Mouse (Mus musculus) forebrain, postnatal 0 days (tissue): ENCODE results near the gene Tcf25. TPM values are rescaled to one million over a fixed set of nuclear protein-coding genes. Genes with fewer than 3 reads are reported as not detected.

Experiments used
- ATAC-seq: fragments of 200-750 bp; cut with Nextera tagmentation; 2 replicates; pipeline ENCODE4 v1.8.0; 2017; ENCODE audit warnings: mild to moderate bottlenecking, moderate library complexity
- DNase-seq: peaks from one replicate; pipeline ENCODE4 v3.0.0-alpha.2; 2015
- H3K27ac ChIP-seq: fragments of 300-500 bp; sonication (generic); 2 replicates; pipeline ENCODE4 v1.5.1; 2014; ENCODE audit warnings: low read depth, mild to moderate bottlenecking, antibody characterized with exemption, low read length, moderate library complexity, mixed read lengths
- H3K27me3 ChIP-seq: fragments of 300-500 bp; sonication (generic); 2 replicates; pipeline ENCODE4 v1.6.1; 2014; ENCODE audit warnings: mild to moderate bottlenecking, low read length, mixed read lengths; ENCODE audit not compliant: insufficient read depth
- H3K36me3 ChIP-seq: fragments of 300-500 bp; sonication (generic); 2 replicates; pipeline ENCODE4 v1.6.1; 2014; ENCODE audit warnings: mild to moderate bottlenecking, moderate library complexity; ENCODE audit not compliant: insufficient read depth
- H3K4me1 ChIP-seq: fragments of 300-500 bp; sonication (generic); 2 replicates; pipeline ENCODE4 v1.6.1; 2014; ENCODE audit warnings: antibody characterized with exemption; ENCODE audit not compliant: insufficient read depth
- H3K4me2 ChIP-seq: fragments of 300-500 bp; sonication (generic); 2 replicates; pipeline ENCODE4 v1.6.1; 2014; ENCODE audit warnings: low read depth, mild to moderate bottlenecking, moderate library complexity
- H3K4me3 ChIP-seq: fragments of 300-500 bp; sonication (generic); 2 replicates; pipeline ENCODE4 v1.5.1; 2014; ENCODE audit warnings: low read depth, low read length, mixed read lengths
- H3K9ac ChIP-seq: fragments of 300-500 bp; sonication (generic); 2 replicates; pipeline ENCODE4 v1.6.1; 2014; ENCODE audit warnings: mild to moderate bottlenecking
- H3K9me3 ChIP-seq: fragments of 300-500 bp; sonication (generic); 2 replicates; pipeline ENCODE4 v1.6.1; 2016; ENCODE audit warnings: low read length
- CTCF ChIP-seq: sonication (generic); IDR thresholded peaks from 2 replicates; pipeline ENCODE4 v1.5.1; 2016; ENCODE audit warnings: antibody characterized with exemption, control low read depth, low read depth
- WGBS: fragments of 180-500 bp; shearing (Covaris S2); extraction: QIAGEN DNeasy Blood & Tissue Kit; methylation state at CpG from one replicate; pipeline ENCODE4 v1.1.7; 2014; 5-methylcytosine and 5-hydroxymethylcytosine counted together
- polyA plus RNA-seq: library from polyadenylated mRNA; unstranded; fragments of >200 nt; fragmentation: Nextera tagmentation; extraction: Ambion mirVana; gene quantifications from 2 replicates; pipeline ENCODE4 v1.2.1, GENCODE M21; 2015
- total RNA-seq: library from RNA; depleted of rRNA; stranded (reverse); fragments of >200 nt; gene quantifications from 2 replicates; pipeline ENCODE4 v1.2.3, GENCODE M21; 2014

Tcf25 gene
- total and polyA plus RNA-seq, 2 experiments from 2014 or later = 296 to 434 TPM

- H3K36me3 ChIP-seq = no peaks in the 10 kb centered on the region
- TF ChIP-seq CTCF = no peak
- peak within 1 kb of the TSS; percentile 70 for H3K9ac ChIP-seq
- ATAC-seq (peak; percentile 88), DNase-seq (peak; percentile 89)
- no peaks in the 10 kb centered on the region for H3K9me3 ChIP-seq
- peak within 1 kb of the TSS; percentile 81 for H3K4me3 ChIP-seq
- H3K4me1 ChIP-seq = peaks cover 8% of the 10 kb centered on the region
- 3% methylated on average over 72 of the region's 85 CpGs for WGBS
- no peaks in the 10 kb centered on the region for H3K27me3 ChIP-seq
- H3K27ac ChIP-seq = peak within 1 kb of the TSS; percentile 90
- H3K4me2 ChIP-seq = peak within 1 kb of the TSS; percentile 65
Observed at GRCm38 (mm10) chr8:123332262-123333090, 41.1 kb upstream of the Tcf25 start, which contains the start of gene Spire2. Spire2 (plus strand) TSS chr8:123332713.

- Histone ChIP-seq H3K4me1 (peaks cover 8% of the 10 kb centered on the region), H3K36me3 (no peaks in the 10 kb centered on the region), H3K9ac (peak overlapping the region; percentile 70), H3K9me3 (no peaks in the 10 kb centered on the region), H3K27ac (peak overlapping the region; percentile 90), H3K4me3 (peak overlapping the region; percentile 81), H3K27me3 (no peaks in the 10 kb centered on the region), H3K4me2 (peak overlapping the region; percentile 65)
- TF ChIP-seq CTCF = no peak
- ATAC-seq (peak; percentile 54), DNase-seq (peak; percentile 60)
- WGBS = 2% methylated on average over 21 of the region's 21 CpGs
Observed at GRCm38 (mm10) chr8:123333091-123333587, 40.4 kb upstream of the Tcf25 start.

DNA sequence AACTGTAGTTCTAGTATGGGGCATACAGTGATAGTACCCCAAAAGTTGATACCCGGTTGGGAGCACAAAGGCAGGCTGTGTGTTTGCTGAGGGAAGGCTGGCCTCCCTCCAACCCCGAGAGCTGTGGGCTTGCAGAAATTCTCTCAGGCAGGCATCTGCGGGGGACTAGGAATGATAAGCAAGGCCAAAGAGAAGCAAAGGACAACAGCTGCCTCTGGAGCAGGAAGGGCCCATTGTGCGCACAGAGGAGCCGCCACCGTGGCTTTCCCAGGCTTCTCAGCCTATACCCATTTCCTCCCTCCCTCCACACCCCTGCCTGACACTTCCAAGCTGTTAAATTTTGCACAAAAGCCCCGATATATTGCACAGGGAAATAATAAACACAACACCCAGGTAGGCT lies 39.7 kb upstream of the Tcf25 start:
- Histone ChIP-seq H3K27me3 (no peaks in the 10 kb centered on the region), H3K4me3 (peak overlapping the region; percentile 81), H3K27ac (peak overlapping the region; percentile 57), H3K9ac (peak overlapping the region; percentile 70), H3K9me3 (no peaks in the 10 kb centered on the region), H3K4me2 (peak overlapping the region; percentile 65), H3K36me3 (no peaks in the 10 kb centered on the region), H3K4me1 (peaks cover 8% of the 10 kb centered on the region)
- no peak for ATAC-seq
- peak; percentile 30 for DNase-seq
- 2% methylated on average over 7 of the region's 7 CpGs for WGBS
- no peak for TF ChIP-seq CTCF

DNA sequence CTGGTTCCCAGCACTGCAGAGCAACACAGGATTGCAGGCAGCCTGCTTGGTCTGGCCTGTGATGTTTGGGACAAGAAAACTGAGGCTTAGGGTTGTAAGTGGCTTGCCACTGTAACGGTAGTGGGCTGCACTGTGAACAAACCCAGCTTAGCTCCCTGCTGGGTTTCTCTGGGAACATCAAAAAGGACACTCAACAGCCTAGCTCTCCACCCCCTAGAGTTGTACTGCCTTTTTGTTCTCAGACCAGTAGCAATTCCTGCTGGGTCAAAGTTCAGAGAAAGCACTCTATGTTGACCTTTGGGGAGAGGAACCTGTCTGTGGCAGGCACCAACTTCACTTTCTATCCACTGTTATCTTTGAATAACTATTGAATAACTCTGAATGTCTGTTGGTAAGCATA lies 39.1 kb upstream of the Tcf25 start:
- no peak for TF ChIP-seq CTCF
- no peaks in the 10 kb centered on the region for H3K9me3 ChIP-seq
- peak overlapping the region; percentile 65 for H3K4me2 ChIP-seq
- no peaks in the 10 kb centered on the region for H3K36me3 ChIP-seq
- no peak for DNase-seq
- WGBS = 0% methylated on average over 1 of the region's 1 CpGs
- H3K4me3 ChIP-seq = peak overlapping the region; percentile 81
- H3K4me1 ChIP-seq = peaks cover 8% of the 10 kb centered on the region
- H3K9ac ChIP-seq = peak overlapping the region; percentile 70; the same call in 1 of the 2 replicates
- H3K27me3 ChIP-seq = no peaks in the 10 kb centered on the region
- no peak for ATAC-seq
- peak overlapping the region; percentile 57 for H3K27ac ChIP-seq

DNA sequence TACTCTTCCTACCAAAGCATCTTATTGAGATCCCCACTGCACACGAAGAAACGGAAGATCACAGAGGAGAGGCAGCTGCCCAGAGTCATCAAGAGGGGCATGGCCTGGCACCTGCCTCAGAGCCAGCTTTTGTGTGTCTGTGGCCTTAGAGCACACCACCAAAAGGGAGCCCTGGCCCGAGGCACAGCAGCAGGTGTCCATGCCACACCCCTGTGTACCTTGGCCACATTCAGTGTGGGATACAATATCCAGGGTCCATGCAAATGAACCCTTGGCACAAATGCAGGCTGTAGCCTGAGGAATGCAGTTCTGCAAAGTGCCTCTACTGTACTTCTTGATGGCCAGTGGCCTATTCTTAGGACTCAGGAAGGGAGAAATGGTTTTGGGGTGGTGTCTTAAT lies 36.1 kb upstream of the Tcf25 start:
- H3K9ac ChIP-seq = no peak overlapping the region
- ATAC-seq (no peak), DNase-seq (no peak)
- WGBS = 78% methylated on average over 3 of the region's 3 CpGs
- no peak overlapping the region for H3K27ac ChIP-seq
- H3K27me3 ChIP-seq = no peaks in the 10 kb centered on the region
- no peak overlapping the region for H3K4me3 ChIP-seq
- H3K4me2 ChIP-seq = no peak overlapping the region
- no peaks in the 10 kb centered on the region for H3K9me3 ChIP-seq
- H3K36me3 ChIP-seq = no peaks in the 10 kb centered on the region
- H3K4me1 ChIP-seq = peaks cover 8% of the 10 kb centered on the region
- no peak for TF ChIP-seq CTCF

- Histone ChIP-seq H3K9me3 (no peaks in the 10 kb centered on the region), H3K4me3 (no peak overlapping the region), H3K27ac (no peak overlapping the region), H3K4me2 (no peak overlapping the region), H3K4me1 (no peaks in the 10 kb centered on the region), H3K27me3 (no peaks in the 10 kb centered on the region), H3K36me3 (no peaks in the 10 kb centered on the region), H3K9ac (no peak overlapping the region)
- no peak for ATAC-seq
- 91% methylated on average over 4 of the region's 4 CpGs for WGBS
- TF ChIP-seq CTCF = peak; percentile 18; the same call in 1 of the 2 replicates
- DNase-seq = no peak
Observed at GRCm38 (mm10) chr8:123340071-123340470, 33.5 kb upstream of the Tcf25 start.
